Mouse (Mus musculus) lung, postnatal 4 days (tissue): ENCODE measurements around the gene Tbc1d14.

ENCODE experiments used
- DNase-seq, 2 experiments: peaks; one replicate each; pipeline ENCODE4 v3.0.0; 2021

The Tbc1d14 gene

GRCm38 (mm10) chr5:36458926-36459325, 134.2 kb downstream of the Tbc1d14 start:
- DNase-seq = peak in 1 of 2 experiments; percentile 31

- DNase-seq = no peak
Measured at GRCm38 (mm10) chr5:36457706-36458105, 135.4 kb downstream of the Tbc1d14 start.

- no peak for DNase-seq
Measured at GRCm38 (mm10) chr5:36452821-36453220, 140.3 kb downstream of the Tbc1d14 start.

GRCm38 (mm10) chr5:36451872-36452389, 141.1 kb downstream of the Tbc1d14 start:
- no peak for DNase-seq

- peak in 1 of 2 experiments; percentile 18 for DNase-seq
Measured at GRCm38 (mm10) chr5:36451119-36451518, 142.0 kb downstream of the Tbc1d14 start.

- no peak for DNase-seq
Measured at GRCm38 (mm10) chr5:36449710-36450358, 143.2 kb downstream of the Tbc1d14 start.

- DNase-seq = no peak
Measured at GRCm38 (mm10) chr5:36447872-36448271, 145.2 kb downstream of the Tbc1d14 start.

GRCm38 (mm10) chr5:36446166-36446890, 146.7 kb downstream of the Tbc1d14 start:
- DNase-seq = no peak

GRCm38 (mm10) chr5:36445028-36445427, 148.0 kb downstream of the Tbc1d14 start:
- no peak for DNase-seq

- DNase-seq = no peak
Measured at GRCm38 (mm10) chr5:36444611-36445010, 148.5 kb downstream of the Tbc1d14 start.

- no peak for DNase-seq
Measured at GRCm38 (mm10) chr5:36440741-36441140, 152.3 kb downstream of the Tbc1d14 start.
